Mouse (Mus musculus) testis, adult 2 months (tissue): ENCODE measurements around the gene Pcbp2.
A peak's percentile ranks its signal among the peaks of the same experiment; 100 is the strongest.

Source experiments
- CTCF ChIP-seq: fragments of 200-500 bp; IDR thresholded peaks from 2 replicates; pipeline ENCODE4 v1.5.1; 2012; ENCODE audit warnings: low read depth, mild to moderate bottlenecking, inconsistent platforms, low read length, moderate library complexity; ENCODE audit not compliant: control insufficient read depth, insufficient read depth, insufficient replicate concordance
- POLR2A ChIP-seq: fragments of 200-500 bp; IDR thresholded peaks from 2 replicates; pipeline ENCODE4 v1.6.1; 2012; ENCODE audit warnings: low read depth, mild to moderate bottlenecking, inconsistent platforms, low read length, moderate library complexity; ENCODE audit not compliant: control insufficient read depth

DNA sequence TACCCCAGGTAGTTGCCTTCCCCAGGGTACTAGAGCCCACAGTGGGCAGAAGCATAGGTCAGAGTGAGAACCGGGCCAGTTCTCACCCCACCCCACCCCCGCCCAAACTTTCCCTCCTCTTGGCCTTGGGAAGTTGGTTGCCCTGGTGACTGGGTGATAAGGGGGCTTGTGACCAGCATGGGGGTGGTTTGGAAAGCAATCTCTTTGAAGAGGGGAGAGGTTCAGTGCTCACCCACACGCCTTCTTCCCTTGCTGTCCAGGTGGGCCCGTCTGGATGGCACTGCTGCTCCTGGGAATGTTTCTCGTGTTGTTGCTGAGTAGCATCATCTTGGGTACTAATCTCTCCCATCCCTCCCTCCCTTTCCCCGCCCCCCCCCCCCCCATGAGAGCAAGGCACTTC, 23.9 kb upstream of the Pcbp2 start:
- TF ChIP-seq CTCF = no peak
- peak; percentile 52 for TF ChIP-seq POLR2A
